ENCODE assay signal across 11 mouse cellular contexts in the genomic region with DNA sequence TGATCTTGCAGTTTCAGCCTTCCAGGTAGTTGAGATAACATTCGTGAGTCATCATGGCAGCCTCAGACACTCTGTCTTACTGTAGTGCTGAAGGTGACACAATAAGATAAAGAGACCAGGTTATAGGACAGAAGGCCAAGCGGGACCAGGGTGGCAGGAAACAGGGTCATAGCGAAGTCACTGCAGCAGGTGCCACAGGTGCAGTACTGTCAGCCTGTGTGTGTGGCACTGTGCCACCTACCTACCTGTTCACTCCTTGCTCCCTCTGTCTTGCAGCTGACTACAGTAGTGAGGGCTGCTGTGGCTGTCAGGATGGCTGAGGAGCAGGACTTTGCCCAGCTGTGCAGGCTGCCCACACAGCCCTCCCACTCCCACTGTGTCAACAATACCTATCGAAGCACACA. TPM values are rescaled to one million over a fixed set of nuclear protein-coding genes. Genes with fewer than 3 reads are reported as not detected.
DNase-seq lines count a peak whose midpoint lies in the region; ATAC-seq and TF ChIP-seq lines count a peak whose summit lies in the region.
"Had no signal": no experiment of that assay in that cellular context is flagged by ENCODE, and none has a peak within 500 bp of the region (broad histone marks: within the 10 kb centered on the region; RNA-seq: fewer than 3 reads in every experiment).

No protein-coding gene starts in this region.

- no peak overlapping the region for H3K4me3 ChIP-seq in heart, embryonic 12.5 days
- no peak overlapping the region for H3K4me3 ChIP-seq in heart, embryonic 11.5 days (ENCODE audit: low read depth, low read length)
- H3K4me3 ChIP-seq in liver, embryonic 11.5 days (ENCODE audit: low read depth, low read length): no peak overlapping the region
- peak overlapping the region; percentile 3; the same call in 1 of the 2 replicates for H3K4me3 ChIP-seq in small intestine, adult 2 months (ENCODE audit: low read depth, low read length)
- H3K4me3 ChIP-seq in embryonic facial prominence, embryonic 10.5 days: no peak overlapping the region
- H3K4me3 ChIP-seq: hindbrain, embryonic 15.5 days had no signal

- 62% methylated on average over 4 of the region's 4 CpGs for WGBS in heart, embryonic 12.5 days
- 71% methylated on average over 4 of the region's 4 CpGs for WGBS in heart, embryonic 11.5 days (ENCODE audit: insufficient replicate concordance)
- 57% methylated on average over 4 of the region's 4 CpGs for WGBS in liver, embryonic 11.5 days
- WGBS in small intestine, adult 2 months: 30% methylated on average over 4 of the region's 4 CpGs
- 85% methylated on average over 4 of the region's 4 CpGs for WGBS in embryonic facial prominence, embryonic 10.5 days

- intact Hi-C loops in gastrocnemius, postnatal 36 days (cut with DNase I): no loop called here

- H3K4me2 ChIP-seq in heart, embryonic 12.5 days: no peak overlapping the region
- no peak overlapping the region for H3K4me2 ChIP-seq in heart, embryonic 11.5 days
- 0 out of 2 replicates have a peak overlapping the region, but pooled peaks have one; percentile 36 for H3K4me2 ChIP-seq in liver, embryonic 11.5 days
- H3K4me2 ChIP-seq: hindbrain, embryonic 15.5 days had no signal

- peak; percentile 34 for DNase-seq in c-Kit-positive CD71-positive TER-119-positive erythroid progenitor cells, embryonic 14.5 days (ENCODE audit: low spot score)
- no peak for DNase-seq in liver, embryonic 11.5 days (ENCODE audit: low spot score)
- no peak for DNase-seq in embryonic facial prominence, embryonic 10.5 days (ENCODE audit: low spot score)
- no peak for DNase-seq in ovary, postnatal 14 days (ENCODE audit: low spot score)
- DNase-seq in gastrocnemius, postnatal 36 days: no peak
- DNase-seq: cerebellum, adult 9-10 months; right cerebral cortex, postnatal 14 days had no signal

- ATAC-seq in heart, embryonic 12.5 days (ENCODE audit: insufficient number of reproducible peaks, low FRiP score): peak; percentile 10; the same call in 1 of the 2 replicates
- no peak for ATAC-seq in heart, embryonic 11.5 days (replicated peaks; ENCODE audit: insufficient number of reproducible peaks, low FRiP score, low TSS enrichment)
- peak; percentile 28 for ATAC-seq in liver, embryonic 11.5 days (replicated peaks; ENCODE audit: low FRiP score)

- H3K9me3 ChIP-seq in heart, embryonic 12.5 days (replicated peaks): no peaks in the 10 kb centered on the region
- no peaks in the 10 kb centered on the region for H3K9me3 ChIP-seq in heart, embryonic 11.5 days (replicated peaks; ENCODE audit: control insufficient read depth, low read length)
- no peaks in the 10 kb centered on the region for H3K9me3 ChIP-seq in liver, embryonic 11.5 days (ENCODE audit: control insufficient read depth, low read length)
- H3K9me3 ChIP-seq in embryonic facial prominence, embryonic 10.5 days: no peaks in the 10 kb centered on the region
- H3K9me3 ChIP-seq: hindbrain, embryonic 15.5 days had no signal

- no peak overlapping the region for H3K9ac ChIP-seq in heart, embryonic 12.5 days
- H3K9ac ChIP-seq in heart, embryonic 11.5 days (ENCODE audit: low read depth, low read length): no peak overlapping the region
- no peak overlapping the region for H3K9ac ChIP-seq in liver, embryonic 11.5 days (ENCODE audit: low read depth, low read length)
- H3K9ac ChIP-seq: hindbrain, embryonic 15.5 days had no signal

- no peaks in the 10 kb centered on the region for H3K27me3 ChIP-seq in heart, embryonic 12.5 days (replicated peaks)
- H3K27me3 ChIP-seq in heart, embryonic 11.5 days (ENCODE audit: control insufficient read depth, insufficient read depth, low read length): no peaks in the 10 kb centered on the region
- no peaks in the 10 kb centered on the region for H3K27me3 ChIP-seq in liver, embryonic 11.5 days (replicated peaks; ENCODE audit: control insufficient read depth, insufficient read depth, low read length)
- H3K27me3 ChIP-seq in small intestine, adult 2 months (ENCODE audit: control insufficient read depth, insufficient read depth, low read length): no peaks in the 10 kb centered on the region
- H3K27me3 ChIP-seq in embryonic facial prominence, embryonic 10.5 days (replicated peaks; ENCODE audit: low read depth, poor library complexity, severe bottlenecking): no peaks in the 10 kb centered on the region
- H3K27me3 ChIP-seq: hindbrain, embryonic 15.5 days had no signal

- TF ChIP-seq POLR2A in small intestine, adult 2 months (IDR thresholded peaks at IDR 0.05; ENCODE audit: low read depth, low read length): no peak

- H3K4me1 ChIP-seq in heart, embryonic 12.5 days (replicated peaks): peaks cover 31% of the 10 kb centered on the region
- H3K4me1 ChIP-seq in heart, embryonic 11.5 days (ENCODE audit: control insufficient read depth, insufficient read depth, low read length): peaks cover 15% of the 10 kb centered on the region
- peaks cover 30% of the 10 kb centered on the region for H3K4me1 ChIP-seq in liver, embryonic 11.5 days (replicated peaks; ENCODE audit: control insufficient read depth, insufficient read depth, low read length)
- peaks cover 14% of the 10 kb centered on the region for H3K4me1 ChIP-seq in small intestine, adult 2 months (ENCODE audit: control insufficient read depth, insufficient read depth, insufficient read length, low read length)
- peaks cover 30% of the 10 kb centered on the region for H3K4me1 ChIP-seq in embryonic facial prominence, embryonic 10.5 days

- peaks cover 36% of the 10 kb centered on the region for H3K36me3 ChIP-seq in heart, embryonic 12.5 days
- H3K36me3 ChIP-seq in heart, embryonic 11.5 days (ENCODE audit: control insufficient read depth, insufficient read depth, low read length): 0 out of 2 replicates have a peak, but pooled peaks cover 6% of the 10 kb centered on the region
- peaks cover 3% of the 10 kb centered on the region; the same call in 1 of the 2 replicates for H3K36me3 ChIP-seq in liver, embryonic 11.5 days (ENCODE audit: control insufficient read depth, insufficient read depth, low read length)
- peaks cover 9% of the 10 kb centered on the region for H3K36me3 ChIP-seq in small intestine, adult 2 months (ENCODE audit: control insufficient read depth, insufficient read depth, low read length)
- H3K36me3 ChIP-seq in embryonic facial prominence, embryonic 10.5 days (replicated peaks): peaks cover 75% of the 10 kb centered on the region

- no peak overlapping the region for H3K27ac ChIP-seq in heart, embryonic 12.5 days (ENCODE audit: poor library complexity, severe bottlenecking)
- H3K27ac ChIP-seq in heart, embryonic 11.5 days (ENCODE audit: low read depth, low read length): no peak overlapping the region
- H3K27ac ChIP-seq in liver, embryonic 11.5 days (ENCODE audit: low read depth, low read length): no peak overlapping the region; the same call in 1 of the 2 replicates
- peak overlapping the region; percentile 32; the same call in 1 of the 2 replicates for H3K27ac ChIP-seq in small intestine, adult 2 months (ENCODE audit: insufficient read depth, low read depth, low read length)
- no peak overlapping the region for H3K27ac ChIP-seq in embryonic facial prominence, embryonic 10.5 days (replicated peaks)
- H3K27ac ChIP-seq: hindbrain, embryonic 15.5 days had no signal

- no peak for TF ChIP-seq CTCF in small intestine, adult 2 months (IDR thresholded peaks at IDR 0.05; ENCODE audit: extremely low read depth, insufficient read length, insufficient replicate concordance, low read depth, low read length)

RNA-seq across cellular contexts. Expression of gene Klhl22, which starts 4.7 kb away (rescaled TPM):
- 42.7 and 44.4 TPM in 2 replicates for polyA plus RNA-seq in heart, embryonic 12.5 days (2016; fragmentation: Nextera tagmentation; extraction: Ambion mirVana)
- 43.2 and 44.1 TPM in 2 replicates for polyA plus RNA-seq in heart, embryonic 11.5 days (2014; fragmentation: Nextera tagmentation; extraction: Ambion mirVana)
- 47.5 and 49.3 TPM in 2 replicates for polyA plus RNA-seq in liver, embryonic 11.5 days (2014; fragmentation: Nextera tagmentation; extraction: Ambion mirVana)
- polyA plus RNA-seq in small intestine, adult 2 months (2012; rRNA removed): 34.8 and 60.9 TPM in 2 replicates
- polyA plus RNA-seq in embryonic facial prominence, embryonic 10.5 days (2016; fragmentation: Nextera tagmentation; extraction: Ambion mirVana): 64.9 and 72.8 TPM in 2 replicates
- total RNA-seq in gastrocnemius, postnatal 36 days (2021): 10 to 100 TPM; 16.8 to 20.9 TPM

RNA-seq across cellular contexts. Expression of gene Med15, which starts 31.4 kb away (rescaled TPM):
- polyA plus RNA-seq in heart, embryonic 12.5 days (2016; fragmentation: Nextera tagmentation; extraction: Ambion mirVana): 36.9 and 39.9 TPM in 2 replicates
- 31.6 and 32.9 TPM in 2 replicates for polyA plus RNA-seq in heart, embryonic 11.5 days (2014; fragmentation: Nextera tagmentation; extraction: Ambion mirVana)
- polyA plus RNA-seq in liver, embryonic 11.5 days (2014; fragmentation: Nextera tagmentation; extraction: Ambion mirVana): 44.8 and 46.7 TPM in 2 replicates
- polyA plus RNA-seq in small intestine, adult 2 months (2012; rRNA removed): 101 and 194 TPM in 2 replicates
- polyA plus RNA-seq in embryonic facial prominence, embryonic 10.5 days (2016; fragmentation: Nextera tagmentation; extraction: Ambion mirVana): 50.3 and 50.5 TPM in 2 replicates
- total RNA-seq in gastrocnemius, postnatal 36 days (2021): 10 to 100 TPM; 16.5 to 20.0 TPM

RNA-seq across cellular contexts. Expression of gene Scarf2, which starts 33.0 kb away (rescaled TPM):
- polyA plus RNA-seq in heart, embryonic 12.5 days (2016; fragmentation: Nextera tagmentation; extraction: Ambion mirVana): 15.8 and 17.4 TPM in 2 replicates
- polyA plus RNA-seq in heart, embryonic 11.5 days (2014; fragmentation: Nextera tagmentation; extraction: Ambion mirVana): 7.2 and 9.6 TPM in 2 replicates
- polyA plus RNA-seq in liver, embryonic 11.5 days (2014; fragmentation: Nextera tagmentation; extraction: Ambion mirVana): 5.8 and 6.9 TPM in 2 replicates
- 27.7 and 33.2 TPM in 2 replicates for polyA plus RNA-seq in small intestine, adult 2 months (2012; rRNA removed)
- polyA plus RNA-seq in embryonic facial prominence, embryonic 10.5 days (2016; fragmentation: Nextera tagmentation; extraction: Ambion mirVana): 9.3 and 10.5 TPM in 2 replicates
- total RNA-seq in gastrocnemius, postnatal 36 days (2021): 1 to 10 TPM; 3.6 to 4.5 TPM
